Mouse (Mus musculus) kidney, adult 2 months (tissue): ENCODE data around the gene Trak1. TPM values are rescaled to one million over a fixed set of nuclear protein-coding genes. Genes with fewer than 3 reads are reported as not detected.

Experiments
- DNase-seq: peaks from one replicate; pipeline ENCODE4 v3.0.0; 2021
- H3K27ac ChIP-seq: fragments of 200-500 bp; 2 replicates; pipeline ENCODE4 v1.5.1; 2012; ENCODE audit warnings: low read depth, low read length, control low read depth, inconsistent platforms; ENCODE audit not compliant: insufficient read depth
- H3K27me3 ChIP-seq: fragments of 200-500 bp; replicated peaks from 2 replicates; pipeline ENCODE4 v1.6.1; 2012; ENCODE audit warnings: mild to moderate bottlenecking, moderate library complexity, low read length, inconsistent platforms; ENCODE audit not compliant: control insufficient read depth, insufficient read depth
- H3K36me3 ChIP-seq: fragments of 200-500 bp; 2 replicates; pipeline ENCODE4 v1.6.1; 2012; ENCODE audit warnings: mild to moderate bottlenecking, moderate library complexity, low read length, inconsistent platforms; ENCODE audit not compliant: control insufficient read depth, insufficient read depth
- H3K4me1 ChIP-seq: fragments of 200-500 bp; 2 replicates; pipeline ENCODE4 v1.6.1; 2011; ENCODE audit warnings: low read length; ENCODE audit not compliant: control insufficient read depth, insufficient read depth
- H3K4me3 ChIP-seq: fragments of 200-500 bp; 2 replicates; pipeline ENCODE4 v1.5.1; 2011; ENCODE audit warnings: mild to moderate bottlenecking, low read depth, low read length, control low read depth; ENCODE audit not compliant: insufficient read depth
- CTCF ChIP-seq: fragments of 200-500 bp; conservative IDR thresholded peaks from 2 replicates; pipeline ENCODE4 v1.5.1; 2011; ENCODE audit warnings: low read depth, mild to moderate bottlenecking, control low read depth, low read length, moderate library complexity, mixed read lengths; ENCODE audit not compliant: insufficient read depth, insufficient read length
- POLR2A ChIP-seq: fragments of 200-500 bp; IDR thresholded peaks from one replicate; pipeline ENCODE4 v1.6.1; 2011; ENCODE audit warnings: low read depth, low read length, control low read depth
- WGBS: fragments of 180-500 bp; shearing (Covaris S2); methylation state at CpG from one replicate; pipeline ENCODE4 v1.1.7; 2018; 5-methylcytosine and 5-hydroxymethylcytosine counted together
- polyA plus RNA-seq: library from polyadenylated mRNA; depleted of rRNA; stranded (reverse); fragments of >200 nt; gene quantifications from 2 replicates; pipeline ENCODE4 v1.2.3, GENCODE M21; 2012

The Trak1 gene
- polyA plus RNA-seq, 1 experiment: 65.1 TPM

- H3K27me3 ChIP-seq: no peaks in the 10 kb centered on the region
- H3K27ac ChIP-seq: no peak overlapping the region
- H3K4me1 ChIP-seq: peaks cover 4% of the 10 kb centered on the region; the same call in 1 of the 2 replicates
- no peaks in the 10 kb centered on the region for H3K36me3 ChIP-seq
- no peak overlapping the region for H3K4me3 ChIP-seq
- peak; percentile 61 for DNase-seq
- no peak for TF ChIP-seq POLR2A
- TF ChIP-seq CTCF: no peak
- WGBS: 98% methylated on average over 6 of the region's 6 CpGs
Measured at GRCm38 (mm10) chr9:121283620-121284185, 13.6 kb upstream of the Trak1 start.

DNA sequence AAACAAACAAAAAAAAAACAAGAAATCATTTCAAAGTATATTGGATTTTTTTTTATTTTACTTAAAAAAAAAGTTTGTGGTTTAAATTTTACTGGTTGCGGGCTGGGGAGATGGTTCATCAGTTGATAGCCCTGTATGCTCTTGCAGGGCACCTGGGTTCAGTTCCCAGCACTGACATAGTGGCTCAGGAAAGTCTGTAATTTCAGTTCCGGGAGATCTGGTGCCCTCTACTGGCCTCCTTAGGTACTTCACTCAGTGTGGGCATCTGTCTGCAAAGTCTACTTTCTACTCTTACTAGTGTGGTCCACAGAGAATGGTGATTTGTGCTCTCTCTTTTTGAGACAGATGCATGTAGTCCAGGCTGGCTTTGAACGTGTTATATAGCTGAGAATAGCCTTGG, 12.9 kb upstream of the Trak1 start:
- H3K4me1 ChIP-seq: peaks cover 4% of the 10 kb centered on the region; the same call in 1 of the 2 replicates
- TF ChIP-seq POLR2A (no peak), CTCF (peak; percentile 39)
- WGBS: 82% methylated on average over 3 of the region's 3 CpGs
- DNase-seq: peak; percentile 51
- no peaks in the 10 kb centered on the region for H3K27me3 ChIP-seq
- H3K27ac ChIP-seq: no peak overlapping the region
- H3K4me3 ChIP-seq: no peak overlapping the region
- no peaks in the 10 kb centered on the region for H3K36me3 ChIP-seq

GRCm38 (mm10) chr9:121285341-121286324, 11.7 kb upstream of the Trak1 start:
- TF ChIP-seq POLR2A (no peak), CTCF (no peak)
- Histone ChIP-seq H3K27ac (peak overlapping the region; percentile 13; the same call in 1 of the 2 replicates), H3K4me3 (peak overlapping the region; percentile 47), H3K4me1 (peaks cover 4% of the 10 kb centered on the region; the same call in 1 of the 2 replicates), H3K36me3 (no peaks in the 10 kb centered on the region), H3K27me3 (no peaks in the 10 kb centered on the region)
- WGBS: 13% methylated on average over 29 of the region's 29 CpGs
- DNase-seq: peak; percentile 92

GRCm38 (mm10) chr9:121286325-121286901, 10.9 kb upstream of the Trak1 start:
- H3K27ac ChIP-seq: peak overlapping the region; percentile 13; the same call in 1 of the 2 replicates
- H3K36me3 ChIP-seq: no peaks in the 10 kb centered on the region
- no peak overlapping the region; the same call in 1 of the 2 replicates for H3K4me3 ChIP-seq
- TF ChIP-seq POLR2A (no peak), CTCF (no peak)
- no peaks in the 10 kb centered on the region for H3K27me3 ChIP-seq
- 68% methylated on average over 3 of the region's 3 CpGs for WGBS
- DNase-seq: no peak
- peaks cover 4% of the 10 kb centered on the region; the same call in 1 of the 2 replicates for H3K4me1 ChIP-seq

- no peaks in the 10 kb centered on the region for H3K27me3 ChIP-seq
- TF ChIP-seq POLR2A (no peak), CTCF (no peak)
- H3K27ac ChIP-seq: no peak overlapping the region
- 81% methylated on average over 2 of the region's 2 CpGs for WGBS
- H3K4me1 ChIP-seq: peaks cover 2% of the 10 kb centered on the region; the same call in 1 of the 2 replicates
- no peak for DNase-seq
- H3K36me3 ChIP-seq: no peaks in the 10 kb centered on the region
- no peak overlapping the region for H3K4me3 ChIP-seq
Measured at GRCm38 (mm10) chr9:121291275-121291674, 6.0 kb upstream of the Trak1 start.

DNA sequence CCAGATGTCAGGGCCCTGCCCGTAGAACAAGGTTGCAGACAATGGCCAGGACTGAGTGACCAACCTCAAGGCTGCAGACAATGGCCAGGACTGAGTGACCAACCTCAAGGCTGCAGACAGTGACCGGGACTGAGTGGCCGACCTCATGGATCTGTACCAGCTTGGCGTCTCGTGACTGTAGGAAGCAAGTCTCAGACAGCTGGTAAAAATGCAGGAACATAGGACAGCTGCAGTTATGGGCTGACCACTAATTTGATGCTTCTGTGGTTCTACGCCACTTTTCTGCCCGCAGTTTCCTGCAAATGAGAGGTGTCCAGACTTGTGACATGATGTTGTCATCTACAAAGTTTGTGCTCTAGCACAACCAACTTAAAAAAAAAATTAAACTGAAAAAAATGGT, 4.1 kb upstream of the Trak1 start:
- Histone ChIP-seq H3K27ac (no peak overlapping the region), H3K4me1 (no peaks in the 10 kb centered on the region), H3K4me3 (no peak overlapping the region), H3K27me3 (no peaks in the 10 kb centered on the region), H3K36me3 (no peaks in the 10 kb centered on the region)
- DNase-seq: no peak
- 85% methylated on average over 7 of the region's 7 CpGs for WGBS
- TF ChIP-seq POLR2A: no peak
- TF ChIP-seq CTCF: no peak

GRCm38 (mm10) chr9:121295221-121295620, 2.1 kb upstream of the Trak1 start:
- no peak for DNase-seq
- Histone ChIP-seq H3K27ac (no peak overlapping the region), H3K4me1 (peaks cover 15% of the 10 kb centered on the region), H3K27me3 (no peaks in the 10 kb centered on the region), H3K4me3 (no peak overlapping the region), H3K36me3 (no peaks in the 10 kb centered on the region)
- 70% methylated on average over 7 of the region's 7 CpGs for WGBS
- TF ChIP-seq CTCF (no peak), POLR2A (no peak)
